Mouse (Mus musculus) hindbrain, embryonic 13.5 days (tissue): ENCODE results near the gene Camk1d. TPM values are rescaled to one million over a fixed set of nuclear protein-coding genes. Genes with fewer than 3 reads are reported as not detected.

ENCODE experiments used
- ATAC-seq: fragments of 200-750 bp; cut with Nextera tagmentation; 2 replicates; pipeline ENCODE4 v1.8.0; 2017; ENCODE audit warnings: moderate TSS enrichment; ENCODE audit not compliant: low FRiP score
- H3K27ac ChIP-seq: fragments of 300-500 bp; sonication (generic); 2 replicates; pipeline ENCODE4 v1.5.1; 2015; ENCODE audit warnings: inconsistent platforms, mild to moderate bottlenecking, moderate library complexity
- H3K27me3 ChIP-seq: fragments of 300-500 bp; sonication (generic); 2 replicates; pipeline ENCODE4 v1.6.1; 2015; ENCODE audit warnings: mild to moderate bottlenecking, inconsistent platforms
- H3K36me3 ChIP-seq: fragments of 300-500 bp; sonication (generic); 2 replicates; pipeline ENCODE4 v1.6.1; 2015; ENCODE audit warnings: mild to moderate bottlenecking, inconsistent platforms
- H3K4me1 ChIP-seq: fragments of 300-500 bp; sonication (generic); replicated peaks from 2 replicates; pipeline ENCODE4 v1.6.1; 2015; ENCODE audit warnings: inconsistent platforms
- H3K4me2 ChIP-seq: fragments of 300-500 bp; sonication (generic); 2 replicates; pipeline ENCODE4 v1.6.1; 2015; ENCODE audit warnings: inconsistent platforms, mild to moderate bottlenecking, moderate library complexity
- H3K4me3 ChIP-seq: fragments of 300-500 bp; sonication (generic); 2 replicates; pipeline ENCODE4 v1.5.1; 2015; ENCODE audit warnings: mild to moderate bottlenecking, inconsistent platforms
- H3K9ac ChIP-seq: fragments of 300-500 bp; sonication (generic); 2 replicates; pipeline ENCODE4 v1.6.1; 2015; ENCODE audit warnings: mild to moderate bottlenecking, inconsistent platforms
- H3K9me3 ChIP-seq: fragments of 300-500 bp; sonication (generic); 2 replicates; pipeline ENCODE4 v1.6.1; 2016; ENCODE audit warnings: inconsistent platforms
- WGBS: fragments of 180-500 bp; shearing (Covaris S2); methylation state at CpG from one replicate; pipeline ENCODE4 v1.1.7; 2015; 5-methylcytosine and 5-hydroxymethylcytosine counted together
- polyA plus RNA-seq: library from polyadenylated mRNA; unstranded; fragments of >200 nt; fragmentation: Nextera tagmentation; extraction: Ambion mirVana; gene quantifications from 2 replicates; pipeline ENCODE4 v1.2.1, GENCODE M21; 2015

Camk1d gene
- polyA plus RNA-seq, 1 experiment from 2014 or later: 3.5 TPM

DNA sequence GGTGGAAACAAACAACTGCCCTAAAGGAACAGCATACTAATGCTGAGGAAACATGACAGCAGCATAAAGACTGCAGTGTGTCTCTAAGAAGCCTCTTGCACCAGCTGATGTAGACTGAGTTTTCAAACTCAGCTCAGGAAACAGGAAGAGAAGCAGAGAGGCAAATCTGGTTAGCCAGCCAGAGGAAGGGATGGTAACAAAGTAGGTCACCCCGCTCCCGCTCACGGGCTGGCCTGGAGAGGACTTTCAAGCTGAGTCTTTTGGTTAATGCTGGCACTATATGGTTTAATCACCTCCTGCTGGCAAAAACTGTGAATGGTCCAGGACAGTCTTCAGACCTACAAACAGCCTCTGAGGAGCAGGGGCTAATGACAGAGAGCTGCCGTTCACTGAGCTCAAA lies 7.7 kb downstream of the Camk1d start:
- Histone ChIP-seq H3K4me1 (no peaks in the 10 kb centered on the region), H3K9ac (no peak overlapping the region), H3K36me3 (no peaks in the 10 kb centered on the region), H3K9me3 (no peaks in the 10 kb centered on the region), H3K27ac (no peak overlapping the region), H3K27me3 (peaks cover 4% of the 10 kb centered on the region), H3K4me2 (no peak overlapping the region), H3K4me3 (no peak overlapping the region)
- 86% methylated on average over 4 of the region's 4 CpGs for WGBS
- ATAC-seq: no peak

DNA sequence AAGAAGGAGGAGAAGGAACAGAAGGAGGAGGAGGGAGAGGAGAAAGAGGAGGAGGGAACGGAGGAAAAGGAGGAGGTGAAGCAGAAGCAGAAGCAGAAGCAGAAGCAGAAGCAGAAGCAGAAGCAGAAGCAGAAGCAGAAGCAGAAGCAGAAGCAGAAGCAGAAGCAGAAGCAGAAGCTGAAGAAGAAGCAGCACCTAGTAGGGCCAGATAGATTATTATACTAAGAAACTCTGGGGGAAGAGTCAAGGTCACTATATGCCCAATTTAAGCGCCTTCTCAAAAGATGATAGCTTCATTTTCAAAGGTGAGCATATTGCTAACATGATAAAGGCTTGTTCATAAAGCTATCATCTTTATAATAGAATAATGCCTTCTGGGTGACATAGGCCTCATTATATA lies 11.9 kb downstream of the Camk1d start:
- H3K27ac ChIP-seq: no peak overlapping the region
- H3K9ac ChIP-seq: no peak overlapping the region
- H3K4me3 ChIP-seq: no peak overlapping the region
- no peaks in the 10 kb centered on the region for H3K36me3 ChIP-seq
- no peaks in the 10 kb centered on the region for H3K9me3 ChIP-seq
- no peaks in the 10 kb centered on the region for H3K4me1 ChIP-seq
- ATAC-seq: no peak
- WGBS: 91% methylated on average over 2 of the region's 2 CpGs
- no peak overlapping the region for H3K4me2 ChIP-seq
- no peaks in the 10 kb centered on the region for H3K27me3 ChIP-seq

GRCm38 (mm10) chr2:5700931-5701330 lies 13.4 kb downstream of the Camk1d start:
- Histone ChIP-seq H3K36me3 (no peaks in the 10 kb centered on the region), H3K4me3 (no peak overlapping the region), H3K9ac (no peak overlapping the region), H3K4me1 (no peaks in the 10 kb centered on the region), H3K4me2 (no peak overlapping the region), H3K27me3 (no peaks in the 10 kb centered on the region), H3K9me3 (no peaks in the 10 kb centered on the region), H3K27ac (no peak overlapping the region)
- no peak for ATAC-seq
- 97% methylated on average over 3 of the region's 3 CpGs for WGBS

- 54% methylated on average over 8 of the region's 8 CpGs for WGBS
- ATAC-seq: no peak
- Histone ChIP-seq H3K9ac (no peak overlapping the region), H3K4me3 (no peak overlapping the region), H3K4me1 (0 out of 2 replicates have a peak, but pooled peaks cover 3% of the 10 kb centered on the region), H3K36me3 (no peaks in the 10 kb centered on the region), H3K27ac (no peak overlapping the region), H3K27me3 (no peaks in the 10 kb centered on the region), H3K9me3 (no peaks in the 10 kb centered on the region), H3K4me2 (no peak overlapping the region)
Observed at GRCm38 (mm10) chr2:5698451-5698850, 15.9 kb downstream of the Camk1d start.

DNA sequence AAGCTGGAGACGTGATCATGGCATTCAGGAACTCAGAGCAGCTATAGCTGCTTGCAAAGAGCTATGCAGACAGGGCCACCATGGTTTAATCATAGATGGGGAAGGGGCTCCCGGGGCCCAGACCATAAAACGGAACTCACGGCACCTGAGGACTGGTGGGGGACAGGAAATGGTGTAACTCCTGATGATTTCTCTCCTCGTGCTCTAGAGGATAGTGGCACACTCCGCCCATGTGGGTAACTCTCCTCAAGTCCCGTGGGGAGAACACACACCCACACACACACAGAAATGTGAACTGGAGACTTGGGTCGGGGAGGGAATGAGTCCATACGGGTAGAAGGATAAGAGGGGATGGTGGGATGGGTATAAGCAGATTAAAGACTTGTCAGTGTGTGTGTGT lies 20.2 kb downstream of the Camk1d start:
- H3K4me2 ChIP-seq: no peak overlapping the region
- 0 out of 2 replicates have a peak, but pooled peaks cover 3% of the 10 kb centered on the region for H3K4me1 ChIP-seq
- no peaks in the 10 kb centered on the region for H3K9me3 ChIP-seq
- no peak overlapping the region for H3K9ac ChIP-seq
- H3K27me3 ChIP-seq: no peaks in the 10 kb centered on the region
- 81% methylated on average over 9 of the region's 9 CpGs for WGBS
- ATAC-seq: no peak
- H3K4me3 ChIP-seq: no peak overlapping the region
- H3K36me3 ChIP-seq: no peaks in the 10 kb centered on the region
- no peak overlapping the region for H3K27ac ChIP-seq

- 80% methylated on average over 3 of the region's 3 CpGs for WGBS
- no peak overlapping the region for H3K4me2 ChIP-seq
- ATAC-seq: no peak
Observed at GRCm38 (mm10) chr2:5691729-5692128, 22.6 kb downstream of the Camk1d start.

DNA sequence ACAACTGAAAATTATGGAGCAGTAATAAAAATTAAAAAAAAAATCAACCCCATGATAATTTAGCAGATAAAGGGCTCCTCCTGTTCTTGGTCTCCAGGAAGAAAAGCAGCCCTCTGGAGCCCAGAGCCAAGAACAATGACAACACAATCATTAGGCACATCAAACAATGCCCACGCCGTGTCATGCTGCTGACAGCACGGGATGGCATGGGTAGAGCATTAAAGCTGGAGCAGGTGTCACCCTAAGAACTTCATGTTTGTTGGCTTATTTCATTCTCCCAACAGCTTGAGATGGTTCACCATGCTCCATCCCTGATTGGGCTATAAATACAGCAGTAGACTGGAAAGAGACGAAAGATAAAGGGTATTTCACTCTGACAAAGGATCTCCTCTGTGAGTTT lies 30.9 kb downstream of the Camk1d start:
- Histone ChIP-seq H3K4me3 (no peak overlapping the region), H3K4me2 (no peak overlapping the region), H3K36me3 (no peaks in the 10 kb centered on the region), H3K27me3 (no peaks in the 10 kb centered on the region), H3K27ac (no peak overlapping the region), H3K9ac (no peak overlapping the region), H3K9me3 (no peaks in the 10 kb centered on the region), H3K4me1 (no peaks in the 10 kb centered on the region)
- WGBS: 83% methylated on average over 4 of the region's 4 CpGs
- ATAC-seq: no peak

More at GRCm38 (mm10) chr2:5691729-5692128, 22.6 kb downstream of the Camk1d start:
- Histone ChIP-seq H3K27ac (no peak overlapping the region), H3K36me3 (no peaks in the 10 kb centered on the region), H3K27me3 (no peaks in the 10 kb centered on the region), H3K9me3 (no peaks in the 10 kb centered on the region), H3K4me3 (no peak overlapping the region), H3K9ac (no peak overlapping the region), H3K4me1 (0 out of 2 replicates have a peak, but pooled peaks cover 3% of the 10 kb centered on the region)

- ATAC-seq: no peak
- H3K36me3 ChIP-seq: no peaks in the 10 kb centered on the region
- H3K4me1 ChIP-seq: no peaks in the 10 kb centered on the region
- H3K9ac ChIP-seq: no peak overlapping the region
- H3K4me2 ChIP-seq: no peak overlapping the region
- H3K9me3 ChIP-seq: no peaks in the 10 kb centered on the region
- no peaks in the 10 kb centered on the region for H3K27me3 ChIP-seq
- H3K27ac ChIP-seq: no peak overlapping the region
- WGBS: 88% methylated on average over 8 of the region's 8 CpGs
- H3K4me3 ChIP-seq: no peak overlapping the region
Observed at GRCm38 (mm10) chr2:5681909-5682308, 32.4 kb downstream of the Camk1d start.

DNA sequence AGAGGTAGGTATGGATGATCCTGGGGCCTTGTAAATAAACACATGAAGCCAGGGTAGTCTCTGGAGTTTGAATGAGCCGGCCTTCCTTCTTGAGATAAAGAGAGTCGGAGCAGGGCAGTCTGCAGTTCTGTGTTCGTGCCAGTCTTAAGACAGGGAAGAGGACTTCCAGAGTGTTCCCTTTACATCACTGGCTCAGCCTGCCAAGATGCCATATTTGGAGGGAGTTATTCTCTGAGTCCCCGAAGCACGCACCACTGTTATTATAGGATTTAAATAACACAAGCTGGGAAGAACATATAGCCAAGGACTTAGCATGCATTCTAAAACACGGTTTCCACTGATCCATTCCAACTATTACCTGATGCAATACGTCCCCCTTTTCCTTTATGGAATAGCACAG lies 33.0 kb downstream of the Camk1d start:
- no peak overlapping the region for H3K27ac ChIP-seq
- H3K9me3 ChIP-seq: no peaks in the 10 kb centered on the region
- H3K4me3 ChIP-seq: no peak overlapping the region
- 93% methylated on average over 7 of the region's 7 CpGs for WGBS
- no peak for ATAC-seq
- no peak overlapping the region for H3K9ac ChIP-seq
- H3K4me1 ChIP-seq: 0 out of 2 replicates have a peak, but pooled peaks cover 4% of the 10 kb centered on the region
- no peaks in the 10 kb centered on the region for H3K36me3 ChIP-seq
- no peaks in the 10 kb centered on the region for H3K27me3 ChIP-seq
- H3K4me2 ChIP-seq: no peak overlapping the region

GRCm38 (mm10) chr2:5679055-5679454 lies 35.3 kb downstream of the Camk1d start:
- Histone ChIP-seq H3K27ac (no peak overlapping the region), H3K4me3 (no peak overlapping the region), H3K36me3 (no peaks in the 10 kb centered on the region), H3K4me2 (no peak overlapping the region), H3K27me3 (no peaks in the 10 kb centered on the region), H3K9me3 (no peaks in the 10 kb centered on the region), H3K4me1 (peaks cover 13% of the 10 kb centered on the region), H3K9ac (no peak overlapping the region)
- 85% methylated on average over 2 of the region's 2 CpGs for WGBS
- ATAC-seq: no peak

DNA sequence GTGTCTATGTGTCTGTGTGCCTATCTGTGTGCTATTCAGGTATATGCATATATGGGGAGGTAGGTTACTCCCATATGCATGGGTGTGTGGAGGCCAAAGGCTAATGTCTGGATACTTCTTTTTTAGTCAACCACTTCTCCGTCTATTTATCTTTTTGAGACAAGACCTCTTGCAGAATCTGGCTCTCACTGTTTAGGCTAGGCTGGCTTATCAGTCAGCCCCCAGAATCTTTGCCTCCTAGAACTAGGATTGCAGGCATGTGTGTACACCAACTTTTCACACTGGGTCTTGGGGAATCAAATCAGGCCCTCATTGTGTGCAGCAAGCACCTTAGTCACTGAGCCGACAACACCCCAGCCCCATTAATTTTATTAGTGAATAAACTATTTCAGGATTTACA lies 36.8 kb downstream of the Camk1d start:
- H3K36me3 ChIP-seq: no peaks in the 10 kb centered on the region
- 90% methylated on average over 2 of the region's 2 CpGs for WGBS
- no peak overlapping the region for H3K27ac ChIP-seq
- H3K4me2 ChIP-seq: no peak overlapping the region
- H3K4me1 ChIP-seq: peaks cover 13% of the 10 kb centered on the region
- no peak for ATAC-seq
- H3K27me3 ChIP-seq: no peaks in the 10 kb centered on the region
- no peaks in the 10 kb centered on the region for H3K9me3 ChIP-seq
- H3K9ac ChIP-seq: no peak overlapping the region
- H3K4me3 ChIP-seq: no peak overlapping the region

GRCm38 (mm10) chr2:5676786-5677185 lies 37.5 kb downstream of the Camk1d start:
- Histone ChIP-seq H3K4me3 (no peak overlapping the region), H3K36me3 (no peaks in the 10 kb centered on the region), H3K27me3 (no peaks in the 10 kb centered on the region), H3K9me3 (no peaks in the 10 kb centered on the region), H3K4me2 (no peak overlapping the region), H3K4me1 (peaks cover 13% of the 10 kb centered on the region), H3K9ac (no peak overlapping the region), H3K27ac (no peak overlapping the region)
- 80% methylated on average over 8 of the region's 8 CpGs for WGBS
- ATAC-seq: no peak

GRCm38 (mm10) chr2:5676143-5676483 lies 38.2 kb downstream of the Camk1d start:
- Histone ChIP-seq H3K27ac (no peak overlapping the region), H3K27me3 (no peaks in the 10 kb centered on the region), H3K4me1 (peaks cover 13% of the 10 kb centered on the region), H3K4me2 (no peak overlapping the region), H3K4me3 (no peak overlapping the region), H3K9me3 (no peaks in the 10 kb centered on the region), H3K36me3 (no peaks in the 10 kb centered on the region), H3K9ac (no peak overlapping the region)
- ATAC-seq: no peak
- WGBS: 54% methylated on average over 9 of the region's 9 CpGs
